Mouse (Mus musculus) embryonic facial prominence, embryonic 12.5 days (tissue): ENCODE data around the gene Gm4981. TPM values are rescaled to one million over a fixed set of nuclear protein-coding genes. Genes with fewer than 3 reads are reported as not detected.
"Not testable (repeated sequence)": the region's sequence is repeated elsewhere in the genome, so short reads cannot be mapped to it uniquely, and the experiment has no call there.

ENCODE experiments used
- ATAC-seq: fragments of 200-750 bp; cut with Nextera tagmentation; 2 replicates; pipeline ENCODE4 v1.8.0; 2017; ENCODE audit not compliant: insufficient number of reproducible peaks, insufficient read depth, low FRiP score, low TSS enrichment
- H3K27ac ChIP-seq: fragments of 300-500 bp; sonication (generic); 2 replicates; pipeline ENCODE4 v1.5.1; 2016; ENCODE audit warnings: mild to moderate bottlenecking
- H3K27me3 ChIP-seq: fragments of 300-500 bp; sonication (generic); 2 replicates; pipeline ENCODE4 v1.6.1; 2016; ENCODE audit warnings: mild to moderate bottlenecking, moderate library complexity
- H3K36me3 ChIP-seq: fragments of 300-500 bp; sonication (generic); 2 replicates; pipeline ENCODE4 v1.6.1; 2016; ENCODE audit warnings: mild to moderate bottlenecking
- H3K4me1 ChIP-seq: fragments of 300-500 bp; sonication (generic); 2 replicates; pipeline ENCODE4 v1.6.1; 2016
- H3K4me2 ChIP-seq: fragments of 300-500 bp; sonication (generic); replicated peaks from 2 replicates; pipeline ENCODE4 v1.6.1; 2016; ENCODE audit warnings: mild to moderate bottlenecking, moderate library complexity
- H3K4me3 ChIP-seq: fragments of 300-500 bp; sonication (generic); 2 replicates; pipeline ENCODE4 v1.5.1; 2016; ENCODE audit warnings: mild to moderate bottlenecking
- H3K9ac ChIP-seq: fragments of 300-500 bp; sonication (generic); 2 replicates; pipeline ENCODE4 v1.6.1; 2016; ENCODE audit warnings: mild to moderate bottlenecking, moderate library complexity
- H3K9me3 ChIP-seq: fragments of 300-500 bp; sonication (generic); 2 replicates; pipeline ENCODE4 v1.6.1; 2016; ENCODE audit warnings: mild to moderate bottlenecking, moderate library complexity
- WGBS: fragments of 180-500 bp; shearing (Covaris S2); methylation state at CpG from one replicate; pipeline ENCODE4 v1.1.7; 2016; 5-methylcytosine and 5-hydroxymethylcytosine counted together
- polyA plus RNA-seq: library from polyadenylated mRNA; unstranded; fragments of >200 nt; fragmentation: Nextera tagmentation; extraction: Ambion mirVana; gene quantifications from 2 replicates; pipeline ENCODE4 v1.2.1, GENCODE M21; 2016

The Gm4981 gene
- not detected in 2 replicates for polyA plus RNA-seq

GRCm38 (mm10) chr10:58236613-58237012, at the start of gene Gm4981:
Gene Gm4981 (minus strand): TSS chr10:58236701.
- 91% methylated on average over 10 of the region's 10 CpGs for WGBS
- H3K27me3 ChIP-seq = no peaks in the 10 kb centered on the region
- no peak within 1 kb of the TSS for H3K27ac ChIP-seq
- H3K4me1 ChIP-seq = no peaks in the 10 kb centered on the region
- ATAC-seq = no peak
- H3K4me2 ChIP-seq = no peak within 1 kb of the TSS
- no peak within 1 kb of the TSS for H3K4me3 ChIP-seq
- H3K36me3 ChIP-seq = no peaks in the 10 kb centered on the region
- no peak within 1 kb of the TSS for H3K9ac ChIP-seq
- H3K9me3 ChIP-seq = peaks cover 18% of the 10 kb centered on the region

GRCm38 (mm10) chr10:58282238-58282637, 45.7 kb upstream of the Gm4981 start:
- no peak overlapping the region for H3K4me2 ChIP-seq
- no peak overlapping the region for H3K27ac ChIP-seq
- H3K4me3 ChIP-seq = no peak overlapping the region
- H3K9ac ChIP-seq = no peak overlapping the region
- WGBS = 92% methylated on average over 7 of the region's 7 CpGs
- peaks cover 41% of the 10 kb centered on the region for H3K36me3 ChIP-seq
- H3K4me1 ChIP-seq = no peaks in the 10 kb centered on the region
- H3K9me3 ChIP-seq = no peaks in the 10 kb centered on the region
- H3K27me3 ChIP-seq = no peaks in the 10 kb centered on the region
- ATAC-seq = no peak

- H3K4me1 ChIP-seq = peaks cover 5% of the 10 kb centered on the region; the same call in 1 of the 2 replicates
- no peaks in the 10 kb centered on the region for H3K27me3 ChIP-seq
- peaks cover 28% of the 10 kb centered on the region for H3K36me3 ChIP-seq
- no peak for ATAC-seq
- 79% methylated on average over 5 of the region's 5 CpGs for WGBS
- no peak overlapping the region for H3K9ac ChIP-seq
- H3K4me3 ChIP-seq = no peak overlapping the region
- no peak overlapping the region for H3K27ac ChIP-seq
- H3K4me2 ChIP-seq = no peak overlapping the region
- no peaks in the 10 kb centered on the region for H3K9me3 ChIP-seq
Measured at GRCm38 (mm10) chr10:58258466-58258865, 22.0 kb upstream of the Gm4981 start.

GRCm38 (mm10) chr10:58255954-58256353, 19.5 kb upstream of the Gm4981 start:
- Histone ChIP-seq H3K27ac (no peak overlapping the region), H3K9ac (0 out of 2 replicates have a peak overlapping the region, but pooled peaks have one; percentile 68), H3K36me3 (peaks cover 16% of the 10 kb centered on the region)

GRCm38 (mm10) chr10:58255213-58255892, 18.9 kb upstream of the Gm4981 start, which contains the start of gene Gcc2:
Gene Gcc2 (plus strand): TSS chr10:58255497.
- under 1% methylated on average over 53 of the region's 58 CpGs for WGBS
- Histone ChIP-seq H3K9ac (peak within 1 kb of the TSS; percentile 68), H3K9me3 (no peaks in the 10 kb centered on the region), H3K27me3 (no peaks in the 10 kb centered on the region), H3K36me3 (peaks cover 15% of the 10 kb centered on the region), H3K4me3 (peak within 1 kb of the TSS; percentile 74), H3K4me2 (peak within 1 kb of the TSS; percentile 54), H3K27ac (peak within 1 kb of the TSS; percentile 61), H3K4me1 (peaks cover 5% of the 10 kb centered on the region; the same call in 1 of the 2 replicates)
- peak; percentile 99 for ATAC-seq

More at GRCm38 (mm10) chr10:58255954-58256353, 19.5 kb upstream of the Gm4981 start:
- Histone ChIP-seq H3K9me3 (no peaks in the 10 kb centered on the region), H3K4me1 (peaks cover 5% of the 10 kb centered on the region; the same call in 1 of the 2 replicates), H3K4me2 (peak overlapping the region; percentile 54), H3K27me3 (no peaks in the 10 kb centered on the region), H3K4me3 (peak overlapping the region; percentile 74)
- WGBS = 8% methylated on average over 4 of the region's 4 CpGs
- no peak for ATAC-seq

GRCm38 (mm10) chr10:58254635-58255175, 18.2 kb upstream of the Gm4981 start:
- Histone ChIP-seq H3K36me3 (0 out of 2 replicates have a peak, but pooled peaks cover 10% of the 10 kb centered on the region), H3K27me3 (no peaks in the 10 kb centered on the region), H3K4me3 (peak overlapping the region; percentile 74), H3K27ac (no peak overlapping the region), H3K9ac (no peak overlapping the region), H3K4me1 (peaks cover 5% of the 10 kb centered on the region; the same call in 1 of the 2 replicates), H3K4me2 (peak overlapping the region; percentile 54), H3K9me3 (no peaks in the 10 kb centered on the region)
- ATAC-seq = no peak
- 44% methylated on average over 6 of the region's 6 CpGs for WGBS

GRCm38 (mm10) chr10:58249535-58249934, 13.0 kb upstream of the Gm4981 start:
- no peak overlapping the region for H3K9ac ChIP-seq
- no peak overlapping the region for H3K4me3 ChIP-seq
- no peaks in the 10 kb centered on the region for H3K27me3 ChIP-seq
- WGBS = 18% methylated on average over 1 of the region's 1 CpGs
- H3K4me2 ChIP-seq = no peak overlapping the region
- H3K4me1 ChIP-seq = no peaks in the 10 kb centered on the region
- H3K9me3 ChIP-seq = no peaks in the 10 kb centered on the region
- no peak for ATAC-seq
- no peaks in the 10 kb centered on the region for H3K36me3 ChIP-seq
- H3K27ac ChIP-seq = no peak overlapping the region

- H3K36me3 ChIP-seq, H3K27me3 ChIP-seq, H3K27ac ChIP-seq, H3K4me2 ChIP-seq, H3K9ac ChIP-seq, H3K4me3 ChIP-seq, H3K9me3 ChIP-seq, H3K4me1 ChIP-seq: not testable (repeated sequence)
- WGBS = 81% methylated on average over 7 of the region's 8 CpGs
- ATAC-seq = peak; percentile 88
Measured at GRCm38 (mm10) chr10:58238984-58239740, 2.7 kb upstream of the Gm4981 start.

- not testable (repeated sequence) for H3K4me2 ChIP-seq, H3K36me3 ChIP-seq, H3K4me3 ChIP-seq, H3K27me3 ChIP-seq, ATAC-seq, H3K4me1 ChIP-seq, H3K27ac ChIP-seq, H3K9ac ChIP-seq
- WGBS = 79% methylated on average over 4 of the region's 4 CpGs
- peaks cover 23% of the 10 kb centered on the region for H3K9me3 ChIP-seq
Measured at GRCm38 (mm10) chr10:58234985-58235384, 1.5 kb downstream of the Gm4981 start.

GRCm38 (mm10) chr10:58233740-58234121, 2.8 kb downstream of the Gm4981 start:
- not testable (repeated sequence) for H3K9ac ChIP-seq, H3K27me3 ChIP-seq, H3K4me3 ChIP-seq, ATAC-seq, H3K4me1 ChIP-seq, H3K27ac ChIP-seq, H3K36me3 ChIP-seq, H3K4me2 ChIP-seq
- peaks cover 19% of the 10 kb centered on the region for H3K9me3 ChIP-seq

- 72% methylated on average over 10 of the region's 10 CpGs for WGBS
- ATAC-seq = peak; percentile 6
- not testable (repeated sequence) for H3K4me2 ChIP-seq, H3K36me3 ChIP-seq, H3K27me3 ChIP-seq, H3K27ac ChIP-seq, H3K9ac ChIP-seq, H3K4me3 ChIP-seq, H3K4me1 ChIP-seq
- peaks cover 19% of the 10 kb centered on the region for H3K9me3 ChIP-seq
Measured at GRCm38 (mm10) chr10:58233054-58233739, 3.3 kb downstream of the Gm4981 start.
